Mouse (Mus musculus) neural tube, embryonic 14.5 days (tissue): ENCODE data around the gene Poc1b. TPM values are rescaled to one million over a fixed set of nuclear protein-coding genes. Genes with fewer than 3 reads are reported as not detected.

Experiments
- ATAC-seq: fragments of 200-750 bp; cut with Nextera tagmentation; 2 replicates; pipeline ENCODE4 v1.8.0; 2017; ENCODE audit warnings: low read depth, mild to moderate bottlenecking, moderate TSS enrichment, moderate library complexity
- H3K27ac ChIP-seq: fragments of 300-500 bp; sonication (generic); 2 replicates; pipeline ENCODE4 v1.5.1; 2014; ENCODE audit warnings: low read depth, mild to moderate bottlenecking, control low read depth, low read length, moderate library complexity, mixed read lengths
- H3K27me3 ChIP-seq: fragments of 300-500 bp; sonication (generic); 2 replicates; pipeline ENCODE4 v1.6.1; 2014; ENCODE audit warnings: low read length; ENCODE audit not compliant: control insufficient read depth, insufficient read depth
- H3K36me3 ChIP-seq: fragments of 300-500 bp; sonication (generic); 2 replicates; pipeline ENCODE4 v1.6.1; 2014; ENCODE audit warnings: low read length, mixed read lengths; ENCODE audit not compliant: control insufficient read depth, insufficient read depth
- H3K4me1 ChIP-seq: fragments of 300-500 bp; sonication (generic); 2 replicates; pipeline ENCODE4 v1.6.1; 2014; ENCODE audit warnings: low read length; ENCODE audit not compliant: control insufficient read depth, insufficient read depth
- H3K4me2 ChIP-seq: fragments of 300-500 bp; sonication (generic); 2 replicates; pipeline ENCODE4 v1.6.1; 2014; ENCODE audit warnings: mild to moderate bottlenecking, low read depth, low read length, control low read depth
- H3K4me3 ChIP-seq: fragments of 300-500 bp; sonication (generic); 2 replicates; pipeline ENCODE4 v1.5.1; 2014; ENCODE audit warnings: low read depth, low read length, control low read depth, mixed read lengths
- H3K9ac ChIP-seq: fragments of 300-500 bp; sonication (generic); replicated peaks from 2 replicates; pipeline ENCODE4 v1.6.1; 2014; ENCODE audit warnings: low read depth, mild to moderate bottlenecking, control low read depth, low read length, mixed read lengths
- H3K9me3 ChIP-seq: fragments of 300-500 bp; sonication (generic); 2 replicates; pipeline ENCODE4 v1.6.1; 2016; ENCODE audit warnings: low read length; ENCODE audit not compliant: control insufficient read depth
- WGBS: fragments of 180-500 bp; shearing (Covaris S2); extraction: QIAGEN DNeasy Blood & Tissue Kit; methylation state at CpG from one replicate; pipeline ENCODE4 v1.1.7; 2014; 5-methylcytosine and 5-hydroxymethylcytosine counted together
- polyA plus RNA-seq: library from polyadenylated mRNA; unstranded; fragments of >200 nt; fragmentation: Nextera tagmentation; extraction: Ambion mirVana; gene quantifications from 2 replicates; pipeline ENCODE4 v1.2.1, GENCODE M21; 2014

The Poc1b gene
- polyA plus RNA-seq, 1 experiment from 2014 or later: 13.8 TPM

GRCm38 (mm10) chr10:99133321-99133875 lies 26.6 kb downstream of the Poc1b start:
- no peak overlapping the region for H3K27ac ChIP-seq
- H3K4me3 ChIP-seq: no peak overlapping the region
- no peak overlapping the region for H3K9ac ChIP-seq
- no peak overlapping the region for H3K4me2 ChIP-seq
- no peaks in the 10 kb centered on the region for H3K4me1 ChIP-seq
- ATAC-seq: no peak
- H3K27me3 ChIP-seq: no peaks in the 10 kb centered on the region
- no peaks in the 10 kb centered on the region for H3K9me3 ChIP-seq
- H3K36me3 ChIP-seq: no peaks in the 10 kb centered on the region
- 95% methylated on average over 16 of the region's 16 CpGs for WGBS

DNA sequence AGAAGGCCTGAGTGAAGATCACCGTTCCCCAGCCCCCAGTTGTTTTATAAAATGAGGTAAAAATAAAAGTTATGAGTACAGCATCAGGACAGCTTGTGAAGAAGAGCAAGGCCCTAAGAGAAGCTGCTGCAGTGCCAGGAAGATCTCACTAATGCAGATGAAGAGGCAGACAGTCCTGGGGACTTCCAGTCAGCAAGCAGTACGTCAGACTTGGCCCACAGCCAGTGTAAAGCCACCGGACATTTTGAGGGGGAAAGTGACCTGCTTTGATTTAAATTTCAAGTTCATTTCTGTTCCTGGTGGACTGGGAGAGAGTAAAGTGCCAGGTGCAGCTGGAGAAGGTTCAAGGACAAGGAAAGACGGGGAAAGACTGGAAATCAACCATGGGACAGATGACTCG lies 29.5 kb downstream of the Poc1b start:
- no peak for ATAC-seq
- WGBS: 67% methylated on average over 5 of the region's 5 CpGs
- H3K4me2 ChIP-seq: no peak overlapping the region

GRCm38 (mm10) chr10:99145611-99146010 lies 38.8 kb downstream of the Poc1b start:
- H3K9ac ChIP-seq: no peak overlapping the region
- no peak overlapping the region for H3K4me3 ChIP-seq
- WGBS: 84% methylated on average over 8 of the region's 8 CpGs
- no peaks in the 10 kb centered on the region for H3K9me3 ChIP-seq
- H3K4me1 ChIP-seq: no peaks in the 10 kb centered on the region
- no peaks in the 10 kb centered on the region for H3K27me3 ChIP-seq
- no peaks in the 10 kb centered on the region for H3K36me3 ChIP-seq
- H3K4me2 ChIP-seq: no peak overlapping the region
- no peak overlapping the region for H3K27ac ChIP-seq
- ATAC-seq: no peak

More for the DNA sequence above, 29.5 kb downstream of the Poc1b start:
- no peaks in the 10 kb centered on the region for H3K9me3 ChIP-seq
- H3K4me1 ChIP-seq: no peaks in the 10 kb centered on the region
- H3K27me3 ChIP-seq: no peaks in the 10 kb centered on the region
- H3K27ac ChIP-seq: no peak overlapping the region
- no peak overlapping the region for H3K9ac ChIP-seq
- H3K4me3 ChIP-seq: no peak overlapping the region
- H3K36me3 ChIP-seq: peaks cover 4% of the 10 kb centered on the region; the same call in 1 of the 2 replicates

GRCm38 (mm10) chr10:99146596-99146995 lies 39.8 kb downstream of the Poc1b start:
- no peak for ATAC-seq
- Histone ChIP-seq H3K9me3 (no peaks in the 10 kb centered on the region), H3K4me3 (no peak overlapping the region), H3K36me3 (no peaks in the 10 kb centered on the region), H3K4me1 (no peaks in the 10 kb centered on the region), H3K27ac (no peak overlapping the region), H3K4me2 (no peak overlapping the region), H3K9ac (no peak overlapping the region), H3K27me3 (no peaks in the 10 kb centered on the region)
- 97% methylated on average over 8 of the region's 8 CpGs for WGBS

- no peak overlapping the region for H3K4me2 ChIP-seq
- H3K36me3 ChIP-seq: no peaks in the 10 kb centered on the region
- H3K9ac ChIP-seq: no peak overlapping the region
- H3K4me1 ChIP-seq: no peaks in the 10 kb centered on the region
- H3K9me3 ChIP-seq: no peaks in the 10 kb centered on the region
- 91% methylated on average over 6 of the region's 6 CpGs for whole genome bisulfite sequencing
- no peak overlapping the region for H3K4me3 ChIP-seq
- H3K27ac ChIP-seq: no peak overlapping the region
- no peaks in the 10 kb centered on the region for H3K27me3 ChIP-seq
- no peak for ATAC-seq
Observed at GRCm38 (mm10) chr10:99150016-99150415, 43.2 kb downstream of the Poc1b start.

DNA sequence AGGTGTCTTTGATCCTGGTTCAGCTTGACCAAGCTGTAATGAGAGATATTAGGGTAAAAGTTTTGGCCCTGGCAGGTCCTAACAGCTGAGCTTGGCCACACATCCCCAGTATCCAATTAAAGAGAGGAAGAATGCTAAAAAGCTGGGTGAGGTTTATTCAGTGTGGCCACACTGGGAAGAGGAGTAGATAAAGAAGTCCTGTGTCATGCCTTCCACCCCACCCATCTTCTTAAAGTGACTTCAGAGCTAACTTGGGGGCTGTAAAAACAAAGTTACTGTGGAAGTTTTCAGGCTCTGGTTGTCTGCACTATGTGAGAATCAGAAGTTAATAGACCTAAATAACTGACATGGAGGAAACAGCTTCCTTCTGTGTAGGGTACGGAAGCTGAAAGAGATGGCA lies 44.7 kb downstream of the Poc1b start:
- H3K4me2 ChIP-seq: no peak overlapping the region
- no peak overlapping the region for H3K27ac ChIP-seq
- H3K4me1 ChIP-seq: no peaks in the 10 kb centered on the region
- H3K9ac ChIP-seq: no peak overlapping the region
- no peaks in the 10 kb centered on the region for H3K36me3 ChIP-seq
- no peaks in the 10 kb centered on the region for H3K27me3 ChIP-seq
- 93% methylated on average over 1 of the region's 1 CpGs for WGBS
- no peak for ATAC-seq
- no peak overlapping the region for H3K4me3 ChIP-seq
- H3K9me3 ChIP-seq: no peaks in the 10 kb centered on the region

DNA sequence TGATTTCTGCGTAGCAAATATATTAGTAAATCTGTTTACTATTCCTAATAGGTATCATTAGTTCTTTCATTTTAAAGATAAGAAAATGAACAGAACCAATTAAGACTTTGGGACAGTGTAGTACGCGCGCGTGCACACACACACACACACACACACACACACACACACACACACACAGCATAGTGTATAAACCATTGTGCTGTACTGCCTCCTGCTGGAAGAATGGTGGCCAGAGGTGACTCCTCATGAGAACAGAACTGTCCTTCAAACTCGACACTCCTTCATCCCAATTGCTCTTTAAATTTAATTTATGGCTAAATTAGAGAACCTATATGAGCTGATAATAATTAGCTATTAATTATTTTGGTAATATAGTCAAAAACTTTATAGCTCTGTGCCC lies 45.2 kb downstream of the Poc1b start:
- no peak for ATAC-seq
- WGBS: 93% methylated on average over 6 of the region's 6 CpGs

DNA sequence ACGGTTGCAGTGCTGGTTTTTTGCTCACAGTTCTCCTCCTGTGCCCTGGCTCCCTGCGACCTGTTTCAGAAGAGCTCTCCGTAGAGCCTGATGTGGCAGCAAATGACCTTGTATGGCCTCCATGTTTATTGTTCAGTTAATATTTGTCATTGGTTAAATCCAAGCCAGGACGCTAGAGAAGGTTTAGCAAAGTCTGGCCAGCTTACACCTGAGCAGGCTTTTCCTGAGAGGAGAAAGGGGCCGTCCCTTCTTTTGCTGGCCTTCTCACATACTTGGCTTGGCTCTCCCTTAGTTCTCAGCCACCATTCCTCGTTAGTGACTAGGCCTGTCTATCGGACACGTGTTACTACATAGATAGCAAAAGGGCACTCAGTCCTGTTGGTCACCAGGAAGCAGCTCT lies 47.8 kb downstream of the Poc1b start:
- Histone ChIP-seq H3K27me3 (no peaks in the 10 kb centered on the region), H3K4me2 (no peak overlapping the region), H3K4me1 (no peaks in the 10 kb centered on the region), H3K9me3 (no peaks in the 10 kb centered on the region), H3K4me3 (no peak overlapping the region), H3K36me3 (no peaks in the 10 kb centered on the region), H3K27ac (no peak overlapping the region), H3K9ac (no peak overlapping the region)
- WGBS: 90% methylated on average over 8 of the region's 8 CpGs
- ATAC-seq: no peak

More for the DNA sequence above, 45.2 kb downstream of the Poc1b start:
- H3K27ac ChIP-seq: no peak overlapping the region
- H3K4me2 ChIP-seq: no peak overlapping the region
- H3K9ac ChIP-seq: no peak overlapping the region
- no peaks in the 10 kb centered on the region for H3K27me3 ChIP-seq
- H3K4me3 ChIP-seq: no peak overlapping the region
- H3K36me3 ChIP-seq: no peaks in the 10 kb centered on the region
- no peaks in the 10 kb centered on the region for H3K4me1 ChIP-seq
- no peaks in the 10 kb centered on the region for H3K9me3 ChIP-seq

DNA sequence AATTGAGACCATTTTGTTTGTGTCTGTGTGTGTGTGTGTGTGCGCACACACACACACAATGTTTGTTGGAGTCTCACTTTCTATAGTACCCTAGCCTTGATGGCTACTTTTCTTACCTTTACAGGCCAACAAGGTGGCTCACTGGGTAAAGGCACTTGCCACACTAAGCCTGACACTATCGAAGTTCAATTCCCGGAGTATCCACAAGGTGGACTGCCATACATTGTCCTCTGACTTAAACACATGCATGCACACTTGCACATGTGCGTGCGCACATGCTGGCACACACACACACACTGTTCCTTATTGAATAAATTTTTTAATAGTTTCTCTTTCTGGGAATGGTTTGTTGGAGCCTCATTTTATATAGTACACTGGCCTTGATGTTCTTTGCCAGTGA lies 50.0 kb downstream of the Poc1b start:
- Histone ChIP-seq H3K9ac (no peak overlapping the region), H3K27ac (no peak overlapping the region), H3K27me3 (no peaks in the 10 kb centered on the region), H3K4me1 (no peaks in the 10 kb centered on the region), H3K4me3 (no peak overlapping the region), H3K9me3 (no peaks in the 10 kb centered on the region), H3K4me2 (no peak overlapping the region), H3K36me3 (no peaks in the 10 kb centered on the region)
- ATAC-seq: no peak
- 95% methylated on average over 5 of the region's 5 CpGs for WGBS
